Comparison of ENCODE assay signal across 9 mouse cellular contexts in genomic region chr16:73096091-73097083, GRCm38 (mm10).
A peak's percentile ranks its signal among the peaks of the same experiment; 100 is the strongest.
DNase-seq lines count a peak whose midpoint lies in the region; ATAC-seq and TF ChIP-seq lines count a peak whose summit lies in the region.
"Had no signal": no experiment of that assay in that cellular context is flagged by ENCODE, and none has a peak within 500 bp of the region (broad histone marks: within the 10 kb centered on the region; RNA-seq: fewer than 3 reads in every experiment).

No protein-coding gene starts in this region.

- WGBS in kidney, embryonic 16.5 days, result 8% methylated on average over 8 of the region's 8 CpGs
- WGBS in limb, embryonic 10.5 days, result 3% methylated on average over 8 of the region's 8 CpGs
- WGBS in neural tube, embryonic 14.5 days, result 2% methylated on average over 8 of the region's 8 CpGs

- H3K4me2 ChIP-seq in kidney, embryonic 16.5 days (replicated peaks; ENCODE audit: low read depth, low read length), result peak overlapping the region; percentile 40
- peak overlapping the region; percentile 9; the same call in 1 of the 2 replicates for H3K4me2 ChIP-seq in neural tube, embryonic 14.5 days (ENCODE audit: low read depth, low read length)

- intact Hi-C loops in left cerebral cortex, postnatal 10 days (cut with DNase I), result no loop called here

- peaks cover 17% of the 10 kb centered on the region for H3K4me1 ChIP-seq in kidney, embryonic 16.5 days (ENCODE audit: insufficient read depth, low read length)
- peaks cover 7% of the 10 kb centered on the region for H3K4me1 ChIP-seq in embryonic fibroblast, embryonic 13.5 days (ENCODE audit: control insufficient read depth, insufficient read depth, low read length)
- peaks cover 62% of the 10 kb centered on the region for H3K4me1 ChIP-seq in limb, embryonic 10.5 days
- H3K4me1 ChIP-seq in neural tube, embryonic 14.5 days (ENCODE audit: control insufficient read depth, insufficient read depth, low read length), result peaks cover 4% of the 10 kb centered on the region; the same call in 1 of the 2 replicates

- peak; percentile 55; the same call in 1 of the 2 replicates for ATAC-seq in kidney, embryonic 16.5 days (ENCODE audit: low FRiP score, low TSS enrichment)
- ATAC-seq in neural tube, embryonic 14.5 days (ENCODE audit: low read depth), result no peak

- no peak for DNase-seq in kidney, adult 8-10 months
- DNase-seq in limb, embryonic 10.5 days (ENCODE audit: low spot score), result peak; percentile 76
- no peak for DNase-seq in left cerebral cortex, postnatal 10 days (ENCODE audit: extremely low spot score in 1 of 2, low spot score in 2 of 2)
- DNase-seq in urinary bladder, postnatal 25 days (ENCODE audit: low spot score), result no peak
- no peak for DNase-seq in thymus, adult 18-20 months
- DNase-seq: lung, postnatal 10 days had no signal

- no peaks in the 10 kb centered on the region for H3K9me3 ChIP-seq in kidney, embryonic 16.5 days (ENCODE audit: low read length)
- H3K9me3 ChIP-seq in limb, embryonic 10.5 days (replicated peaks), result no peaks in the 10 kb centered on the region
- no peaks in the 10 kb centered on the region for H3K9me3 ChIP-seq in neural tube, embryonic 14.5 days (ENCODE audit: control insufficient read depth, low read length)

- TF ChIP-seq CTCF in embryonic fibroblast, embryonic 13.5 days (IDR thresholded peaks at IDR 0.05; ENCODE audit: borderline replicate concordance, insufficient read depth, low read length), result no peak

- TF ChIP-seq POLR2A in embryonic fibroblast, embryonic 13.5 days (IDR thresholded peaks at IDR 0.05; ENCODE audit: low read depth, low read length), result no peak

- H3K27ac ChIP-seq in kidney, embryonic 16.5 days (ENCODE audit: low read length), result no peak overlapping the region; the same call in 1 of the 2 replicates
- H3K27ac ChIP-seq in embryonic fibroblast, embryonic 13.5 days (ENCODE audit: insufficient read depth, low read length), result 0 out of 2 replicates have a peak overlapping the region, but pooled peaks have one; percentile 36
- peak overlapping the region; percentile 73 for H3K27ac ChIP-seq in limb, embryonic 10.5 days
- no peak overlapping the region for H3K27ac ChIP-seq in neural tube, embryonic 14.5 days (ENCODE audit: low read depth, low read length)

- no peaks in the 10 kb centered on the region for H3K36me3 ChIP-seq in kidney, embryonic 16.5 days (ENCODE audit: insufficient read depth, low read length)
- H3K36me3 ChIP-seq in limb, embryonic 10.5 days, result no peaks in the 10 kb centered on the region
- no peaks in the 10 kb centered on the region for H3K36me3 ChIP-seq in neural tube, embryonic 14.5 days (ENCODE audit: control insufficient read depth, insufficient read depth, low read length)

- no peaks in the 10 kb centered on the region for H3K27me3 ChIP-seq in kidney, embryonic 16.5 days (ENCODE audit: insufficient read depth, low read length)
- H3K27me3 ChIP-seq in limb, embryonic 10.5 days (ENCODE audit: low read depth, poor library complexity, severe bottlenecking), result no peaks in the 10 kb centered on the region
- no peaks in the 10 kb centered on the region for H3K27me3 ChIP-seq in neural tube, embryonic 14.5 days (ENCODE audit: control insufficient read depth, insufficient read depth, low read length)

- no peak overlapping the region for H3K9ac ChIP-seq in kidney, embryonic 16.5 days (replicated peaks; ENCODE audit: low read length)
- H3K9ac ChIP-seq in neural tube, embryonic 14.5 days (replicated peaks; ENCODE audit: low read depth, low read length), result no peak overlapping the region

- H3K4me3 ChIP-seq in kidney, embryonic 16.5 days (ENCODE audit: low read length), result no peak overlapping the region
- no peak overlapping the region for H3K4me3 ChIP-seq in embryonic fibroblast, embryonic 13.5 days (ENCODE audit: insufficient read depth, low read length)
- no peak overlapping the region for H3K4me3 ChIP-seq in limb, embryonic 10.5 days
- no peak overlapping the region for H3K4me3 ChIP-seq in neural tube, embryonic 14.5 days (ENCODE audit: low read depth, low read length)

Comparison
In these comparisons a context has a peak if more than half of its experiments do, and no peak if none do; other contexts are left out.
1. H3K27ac ChIP-seq: peak in embryonic fibroblast, embryonic 13.5 days (single experiment) and limb, embryonic 10.5 days (single experiment); none in kidney, embryonic 16.5 days (single experiment) and neural tube, embryonic 14.5 days (single experiment).